Mouse (Mus musculus) heart, embryonic 14.5 days (tissue): ENCODE results near the gene Cyb5rl. TPM values are rescaled to one million over a fixed set of nuclear protein-coding genes. Genes with fewer than 3 reads are reported as not detected.

Experiments
- ATAC-seq: fragments of 200-750 bp; cut with Nextera tagmentation; 2 replicates; pipeline ENCODE4 v1.8.0; 2017; ENCODE audit warnings: low read depth, moderate TSS enrichment; ENCODE audit not compliant: insufficient number of reproducible peaks, insufficient read depth, low FRiP score
- H3K27ac ChIP-seq, 2 experiments: fragments of 200-500 bp in 1 of 2; fragments of 300-500 bp in 1 of 2; sonication (generic) in 1 of 2; replicated peaks in 1 of 2; 2 replicates each; pipeline ENCODE4 v1.5.1; 2012 to 2014; ENCODE audit warnings: low read depth in 2 of 2, low read length in 2 of 2, control low read depth in 1 of 2, mild to moderate bottlenecking in 1 of 2, mixed read lengths in 1 of 2; ENCODE audit not compliant: control insufficient read depth in 1 of 2, insufficient read depth in 1 of 2
- H3K27me3 ChIP-seq: fragments of 300-500 bp; sonication (generic); 2 replicates; pipeline ENCODE4 v1.6.1; 2014; ENCODE audit warnings: mild to moderate bottlenecking, low read length, control low read depth; ENCODE audit not compliant: control insufficient read depth, insufficient read depth
- H3K36me3 ChIP-seq: fragments of 300-500 bp; sonication (generic); 2 replicates; pipeline ENCODE4 v1.6.1; 2014; ENCODE audit warnings: mild to moderate bottlenecking, control low read depth, low read length, mixed read lengths; ENCODE audit not compliant: control insufficient read depth, insufficient read depth
- H3K4me1 ChIP-seq, 2 experiments: fragments of 200-500 bp in 1 of 2; fragments of 300-500 bp in 1 of 2; sonication (generic) in 1 of 2; 2 replicates each; pipeline ENCODE4 v1.6.1; 2012 to 2014; ENCODE audit warnings: low read length in 2 of 2, control low read depth in 1 of 2, mixed read lengths in 1 of 2; ENCODE audit not compliant: control insufficient read depth in 2 of 2, insufficient read depth in 2 of 2
- H3K4me2 ChIP-seq: fragments of 300-500 bp; sonication (generic); 2 replicates; pipeline ENCODE4 v1.6.1; 2014; ENCODE audit warnings: mild to moderate bottlenecking, low read length
- H3K4me3 ChIP-seq, 2 experiments: fragments of 200-500 bp in 1 of 2; fragments of 300-500 bp in 1 of 2; sonication (generic) in 1 of 2; 2 replicates each; pipeline ENCODE4 v1.5.1; 2012 to 2014; ENCODE audit warnings: low read length in 2 of 2, mild to moderate bottlenecking in 2 of 2, control low read depth in 1 of 2, low read depth in 1 of 2, moderate library complexity in 1 of 2; ENCODE audit not compliant: control insufficient read depth in 1 of 2, insufficient read depth in 1 of 2
- H3K9ac ChIP-seq: fragments of 300-500 bp; sonication (generic); 2 replicates; pipeline ENCODE4 v1.6.1; 2014; ENCODE audit warnings: mild to moderate bottlenecking, low read length
- H3K9me3 ChIP-seq: fragments of 300-500 bp; sonication (generic); 2 replicates; pipeline ENCODE4 v1.6.1; 2016; ENCODE audit warnings: low read length, control low read depth; ENCODE audit not compliant: control insufficient read depth
- WGBS: fragments of 180-500 bp; shearing (Covaris S2); extraction: QIAGEN DNeasy Blood & Tissue Kit; methylation state at CpG from one replicate; pipeline ENCODE4 v1.1.7; 2014; 5-methylcytosine and 5-hydroxymethylcytosine counted together
- polyA plus RNA-seq: library from polyadenylated mRNA; unstranded; fragments of >200 nt; fragmentation: Nextera tagmentation; extraction: Ambion mirVana; gene quantifications from 2 replicates; pipeline ENCODE4 v1.2.1, GENCODE M21; 2014

Cyb5rl gene
- polyA plus RNA-seq, 1 experiment from 2014 or later, result 5.1 TPM

DNA sequence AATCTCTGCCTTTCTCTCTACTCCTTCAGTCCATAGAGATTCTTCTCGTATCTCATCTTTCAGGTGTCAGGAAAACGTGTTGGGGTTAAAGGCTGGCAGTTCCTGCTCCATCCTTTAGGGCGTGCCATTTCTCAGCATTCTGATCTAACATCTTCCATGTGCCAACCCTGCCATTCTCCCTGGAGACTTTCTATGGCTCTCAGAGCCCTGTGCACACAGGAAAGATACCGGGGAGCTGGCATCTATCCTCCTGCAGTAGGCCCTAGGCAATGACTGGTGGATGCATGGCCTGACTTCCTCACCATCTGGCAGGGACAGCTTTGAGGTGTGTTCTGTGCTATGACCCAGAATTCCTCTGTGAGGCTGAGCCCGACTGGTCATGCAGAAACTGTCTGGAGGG is 58.3 kb downstream of the Cyb5rl start:
- no peak for ATAC-seq
- no peaks in the 10 kb centered on the region for H3K9me3 ChIP-seq
- no peak overlapping the region for H3K4me2 ChIP-seq
- 49% methylated on average over 5 of the region's 5 CpGs for WGBS
- peaks cover 4 to 6% of the 10 kb centered on the region in 2 experiments; a peak in 2 of 4 replicates for H3K4me1 ChIP-seq
- no peak overlapping the region for H3K4me3 ChIP-seq
- no peaks in the 10 kb centered on the region for H3K36me3 ChIP-seq
- peaks cover 11% of the 10 kb centered on the region; the same call in 1 of the 2 replicates for H3K27me3 ChIP-seq
- no peak overlapping the region for H3K9ac ChIP-seq
- no peak overlapping the region for H3K27ac ChIP-seq

DNA sequence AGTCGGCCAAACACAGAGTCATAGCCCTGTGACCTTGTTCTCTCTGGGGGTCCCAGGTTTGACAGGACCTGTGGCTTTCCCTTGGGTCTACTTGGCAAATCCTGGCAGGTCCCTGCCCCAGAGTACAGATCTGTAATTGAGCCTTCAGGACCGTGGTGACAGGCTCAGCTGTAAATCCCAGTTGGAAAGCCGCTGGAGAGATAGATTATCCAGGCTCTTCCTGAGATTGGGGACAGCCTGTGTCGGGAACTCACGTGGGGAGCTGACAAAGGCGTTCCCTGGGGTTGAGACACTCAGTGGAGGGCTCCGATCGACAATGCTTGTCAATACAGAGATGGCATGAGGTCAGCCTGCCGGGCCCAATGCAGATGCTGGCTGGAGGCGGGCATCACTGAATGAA is 59.6 kb downstream of the Cyb5rl start:
- H3K27me3 ChIP-seq, result peaks cover 11% of the 10 kb centered on the region; the same call in 1 of the 2 replicates
- no peaks in the 10 kb centered on the region for H3K36me3 ChIP-seq
- H3K9me3 ChIP-seq, result no peaks in the 10 kb centered on the region
- peaks cover 4 to 6% of the 10 kb centered on the region in 2 experiments; a peak in 2 of 4 replicates for H3K4me1 ChIP-seq
- no peak overlapping the region for H3K27ac ChIP-seq
- no peak overlapping the region for H3K4me2 ChIP-seq
- ATAC-seq, result no peak
- no peak overlapping the region for H3K9ac ChIP-seq
- H3K4me3 ChIP-seq, result no peak overlapping the region
- 40% methylated on average over 10 of the region's 10 CpGs for WGBS

DNA sequence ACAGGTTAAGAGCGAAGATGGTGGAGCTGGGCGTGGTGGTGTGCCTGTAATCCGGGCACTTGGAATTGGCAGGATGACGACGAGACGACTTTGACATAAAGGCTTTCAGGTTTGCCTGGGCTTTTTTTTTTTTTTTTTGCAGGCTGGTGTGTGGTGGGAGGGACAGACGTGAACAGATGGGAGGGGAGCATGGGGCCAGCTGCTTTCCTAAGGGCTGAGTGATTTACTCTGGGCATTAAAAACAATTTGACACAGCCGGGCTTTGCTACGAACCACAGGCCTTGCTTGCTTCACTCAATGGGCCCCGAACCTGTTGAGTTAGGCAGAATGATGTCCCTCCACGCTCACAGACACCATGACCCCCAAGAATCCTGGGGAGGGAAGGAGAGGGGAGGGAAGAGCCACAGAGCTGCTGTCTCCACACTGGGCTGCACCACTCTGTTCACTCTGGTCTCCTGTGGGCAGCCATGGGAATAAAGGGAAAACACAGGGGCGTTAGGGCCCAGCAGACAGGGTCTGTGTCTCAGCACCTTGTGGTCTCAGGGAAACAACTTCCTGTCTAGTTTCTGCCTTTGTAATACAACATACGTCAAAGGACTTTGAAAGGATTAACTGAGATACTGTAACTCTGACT is 60.2 kb downstream of the Cyb5rl start:
- H3K36me3 ChIP-seq, result no peaks in the 10 kb centered on the region
- peaks cover 4 to 6% of the 10 kb centered on the region in 2 experiments; a peak in 2 of 4 replicates for H3K4me1 ChIP-seq
- no peak for ATAC-seq
- H3K9ac ChIP-seq, result no peak overlapping the region
- H3K4me3 ChIP-seq, result no peak overlapping the region
- WGBS, result 68% methylated on average over 13 of the region's 13 CpGs
- H3K27ac ChIP-seq, result no peak overlapping the region
- no peak overlapping the region for H3K4me2 ChIP-seq
- no peaks in the 10 kb centered on the region for H3K9me3 ChIP-seq
- peaks cover 11% of the 10 kb centered on the region; the same call in 1 of the 2 replicates for H3K27me3 ChIP-seq

DNA sequence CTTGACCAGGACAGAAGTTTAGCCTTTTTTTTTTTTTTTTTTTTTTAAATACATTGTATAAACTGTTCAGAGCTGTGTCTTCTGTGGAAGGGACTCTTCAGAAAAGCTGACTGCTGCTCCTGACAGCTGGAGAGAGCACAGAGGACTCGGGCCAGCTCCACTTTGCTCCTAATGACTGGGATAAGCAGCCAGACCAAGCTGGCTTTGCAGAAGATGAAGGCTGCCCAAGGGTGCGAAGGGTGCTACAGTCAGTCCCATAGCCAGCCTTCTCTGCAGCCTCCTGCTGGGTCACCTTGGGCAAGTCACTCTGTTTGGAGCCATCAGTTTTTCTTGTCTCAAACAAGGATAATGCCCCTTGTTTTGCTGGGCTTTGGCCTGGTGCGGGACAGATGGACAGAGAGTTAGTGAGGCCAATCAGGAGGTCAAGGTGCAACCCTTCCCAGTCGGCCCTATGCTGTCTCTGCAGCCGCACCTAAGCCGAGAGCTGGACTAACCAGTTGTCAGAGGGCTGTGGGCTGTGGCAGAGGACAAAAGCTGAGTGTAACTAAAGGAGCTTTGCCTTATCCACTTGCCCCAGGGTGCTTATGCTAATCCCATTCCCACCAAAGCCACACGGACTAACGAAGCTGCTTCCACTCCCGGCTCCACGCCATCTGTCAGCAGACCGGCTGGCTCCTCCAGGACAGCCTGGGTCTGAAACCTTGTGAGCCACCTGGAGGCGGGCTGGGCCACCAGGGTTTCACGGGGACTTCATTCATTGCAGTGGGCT is 61.3 kb downstream of the Cyb5rl start:
- H3K27ac ChIP-seq, result no peak overlapping the region
- peaks cover 11% of the 10 kb centered on the region; the same call in 1 of the 2 replicates for H3K27me3 ChIP-seq
- no peaks in the 10 kb centered on the region for H3K36me3 ChIP-seq
- no peaks in the 10 kb centered on the region for H3K9me3 ChIP-seq
- H3K4me3 ChIP-seq, result no peak overlapping the region
- no peak overlapping the region for H3K9ac ChIP-seq
- ATAC-seq, result no peak
- H3K4me2 ChIP-seq, result no peak overlapping the region
- WGBS, result 50% methylated on average over 13 of the region's 13 CpGs
- peaks cover 4 to 6% of the 10 kb centered on the region in 2 experiments; a peak in 2 of 4 replicates for H3K4me1 ChIP-seq

DNA sequence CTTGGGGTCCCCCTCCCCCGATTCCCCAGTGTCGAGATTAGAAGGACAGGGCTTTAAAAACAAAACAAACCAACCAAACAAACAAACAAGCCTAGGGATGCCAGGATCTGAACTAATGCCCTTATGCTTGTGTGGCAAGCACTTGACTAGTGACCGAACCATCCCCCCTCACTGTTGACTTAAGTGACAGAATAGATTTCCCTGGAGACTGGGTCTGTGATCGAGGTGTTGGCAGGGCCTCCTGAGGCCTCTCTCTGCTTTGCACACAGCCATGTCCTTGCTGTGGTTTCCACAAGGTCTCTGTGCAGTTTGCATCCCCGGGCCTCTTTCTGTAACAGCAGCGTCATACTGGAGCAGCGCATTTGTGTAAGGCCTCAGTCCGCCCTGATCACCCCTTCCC is 62.6 kb downstream of the Cyb5rl start:
- H3K4me1 ChIP-seq, result peaks cover 4 to 6% of the 10 kb centered on the region in 2 experiments; a peak in 2 of 4 replicates
- no peak overlapping the region for H3K27ac ChIP-seq
- H3K36me3 ChIP-seq, result no peaks in the 10 kb centered on the region
- H3K9ac ChIP-seq, result no peak overlapping the region
- 62% methylated on average over 8 of the region's 8 CpGs for WGBS
- H3K9me3 ChIP-seq, result no peaks in the 10 kb centered on the region
- H3K4me3 ChIP-seq, result no peak overlapping the region
- no peak for ATAC-seq
- H3K27me3 ChIP-seq, result peaks cover 11% of the 10 kb centered on the region; the same call in 1 of the 2 replicates
- no peak overlapping the region for H3K4me2 ChIP-seq

DNA sequence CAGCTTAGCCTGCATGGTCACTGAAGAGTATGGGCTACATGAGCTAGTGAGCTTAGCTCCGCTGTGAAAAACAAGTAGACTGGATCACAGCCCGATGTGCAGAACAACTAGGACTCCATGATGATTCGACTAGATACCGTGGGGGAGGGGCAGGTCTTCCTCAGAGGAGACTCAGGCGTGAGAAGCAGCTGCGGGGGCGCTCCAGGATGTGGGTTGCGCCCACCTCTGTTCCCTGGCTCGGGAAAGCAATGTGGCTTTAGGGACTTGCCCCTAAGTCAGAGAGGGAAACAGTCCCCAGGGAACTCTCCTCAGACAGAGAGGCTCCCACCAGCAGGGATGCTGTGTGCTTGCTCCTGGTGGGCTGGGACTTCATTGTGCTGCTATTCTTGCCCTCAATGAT is 63.7 kb downstream of the Cyb5rl start:
- no peak for ATAC-seq
- H3K9ac ChIP-seq, result no peak overlapping the region
- H3K4me1 ChIP-seq, result peaks cover 4 to 6% of the 10 kb centered on the region in 2 experiments; a peak in 2 of 4 replicates
- no peaks in the 10 kb centered on the region for H3K36me3 ChIP-seq
- no peaks in the 10 kb centered on the region for H3K9me3 ChIP-seq
- H3K4me2 ChIP-seq, result no peak overlapping the region
- no peak overlapping the region for H3K4me3 ChIP-seq
- no peak overlapping the region for H3K27ac ChIP-seq
- H3K27me3 ChIP-seq, result peaks cover 8% of the 10 kb centered on the region; the same call in 1 of the 2 replicates
- 18% methylated on average over 9 of the region's 9 CpGs for WGBS

DNA sequence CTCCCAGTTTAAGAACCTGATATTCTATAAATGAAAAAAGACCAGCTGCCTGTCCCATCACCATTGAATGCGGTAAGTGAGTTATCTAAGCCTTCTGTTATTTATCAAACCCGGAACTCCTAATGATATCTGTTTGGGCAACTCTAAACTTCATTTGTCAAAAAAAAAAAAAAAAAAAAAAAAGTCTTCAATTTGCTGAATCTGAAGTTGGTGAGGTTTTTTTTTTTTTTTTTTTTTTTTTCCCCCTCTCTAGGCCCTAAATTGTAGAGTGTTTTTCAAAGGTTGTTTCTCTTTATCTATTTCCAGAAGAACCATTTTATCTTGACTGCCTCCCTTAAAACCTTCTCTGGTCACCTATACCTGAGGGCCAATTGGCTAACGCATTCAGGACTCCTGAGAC is 68.1 kb downstream of the Cyb5rl start:
- H3K4me2 ChIP-seq, result no peak overlapping the region
- WGBS, result 83% methylated on average over 3 of the region's 3 CpGs
- H3K27me3 ChIP-seq, result no peaks in the 10 kb centered on the region
- no peak overlapping the region for H3K27ac ChIP-seq
- peaks cover 9 to 13% of the 10 kb centered on the region in 2 experiments; a peak in 2 of 4 replicates for H3K4me1 ChIP-seq
- H3K4me3 ChIP-seq, result no peak overlapping the region
- peaks cover 8% of the 10 kb centered on the region for H3K36me3 ChIP-seq
- no peaks in the 10 kb centered on the region for H3K9me3 ChIP-seq
- H3K9ac ChIP-seq, result no peak overlapping the region
- ATAC-seq, result no peak
